Mouse (Mus musculus) forebrain, embryonic 16.5 days (tissue): ENCODE data around the gene Gm21974. TPM values are rescaled to one million over a fixed set of nuclear protein-coding genes. Genes with fewer than 3 reads are reported as not detected.
"Not testable (repeated sequence)": the region's sequence is repeated elsewhere in the genome, so short reads cannot be mapped to it uniquely, and the experiment has no call there.

Source experiments
- ATAC-seq: fragments of 200-750 bp; cut with Nextera tagmentation; 2 replicates; pipeline ENCODE4 v1.8.0; 2017; ENCODE audit warnings: mild to moderate bottlenecking, moderate library complexity
- H3K27ac ChIP-seq: fragments of 300-500 bp; sonication (generic); 2 replicates; pipeline ENCODE4 v1.5.1; 2014; ENCODE audit warnings: low read length, control low read depth
- H3K27me3 ChIP-seq: fragments of 300-500 bp; sonication (generic); replicated peaks from 2 replicates; pipeline ENCODE4 v1.6.1; 2014; ENCODE audit warnings: low read length; ENCODE audit not compliant: control insufficient read depth, insufficient read depth
- H3K36me3 ChIP-seq: fragments of 300-500 bp; sonication (generic); 2 replicates; pipeline ENCODE4 v1.6.1; 2014; ENCODE audit not compliant: control insufficient read depth, insufficient read depth
- H3K4me1 ChIP-seq: fragments of 300-500 bp; sonication (generic); replicated peaks from 2 replicates; pipeline ENCODE4 v1.6.1; 2014; ENCODE audit warnings: low read length; ENCODE audit not compliant: control insufficient read depth, insufficient read depth
- H3K4me2 ChIP-seq: fragments of 300-500 bp; sonication (generic); 2 replicates; pipeline ENCODE4 v1.6.1; 2014; ENCODE audit warnings: mild to moderate bottlenecking, low read length, control low read depth
- H3K4me3 ChIP-seq: fragments of 300-500 bp; sonication (generic); replicated peaks from 2 replicates; pipeline ENCODE4 v1.5.1; 2014; ENCODE audit warnings: mild to moderate bottlenecking, low read length, control low read depth
- H3K9ac ChIP-seq: fragments of 300-500 bp; sonication (generic); replicated peaks from 2 replicates; pipeline ENCODE4 v1.6.1; 2014; ENCODE audit warnings: low read depth, low read length, control low read depth
- H3K9me3 ChIP-seq: fragments of 300-500 bp; sonication (generic); 2 replicates; pipeline ENCODE4 v1.6.1; 2016; ENCODE audit warnings: low read length; ENCODE audit not compliant: control insufficient read depth
- WGBS: fragments of 180-500 bp; shearing (Covaris S2); extraction: QIAGEN DNeasy Blood & Tissue Kit; methylation state at CpG from one replicate; pipeline ENCODE4 v1.1.7; 2014; 5-methylcytosine and 5-hydroxymethylcytosine counted together
- polyA plus RNA-seq: library from polyadenylated mRNA; unstranded; fragments of >200 nt; fragmentation: Nextera tagmentation; extraction: Ambion mirVana; gene quantifications from 2 replicates; pipeline ENCODE4 v1.2.1, GENCODE M21; 2015

The Gm21974 gene
- polyA plus RNA-seq: not detected in 2 replicates

DNA sequence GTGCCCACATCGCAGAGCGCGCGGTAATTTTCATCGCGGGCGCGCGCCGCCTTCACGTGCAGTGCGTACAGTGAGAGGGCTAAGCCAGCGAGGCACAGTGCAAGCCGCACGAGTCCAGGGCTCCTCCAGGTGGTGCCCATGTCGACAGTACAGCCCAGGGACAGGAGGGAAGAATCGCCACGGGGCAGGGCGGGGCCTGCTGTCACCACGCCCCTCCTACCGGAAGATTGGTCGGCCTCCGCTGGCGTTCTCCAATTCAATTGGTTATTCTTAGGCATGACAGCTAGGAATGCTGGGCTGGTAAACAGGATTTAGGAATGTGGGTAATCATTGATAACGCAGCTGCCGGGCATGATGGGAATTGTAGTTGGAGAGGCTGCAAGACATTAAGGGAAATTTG lies at the start of gene Gm21974, which contains the start of gene Vkorc1:
Gene Gm21974 (minus strand): TSS at position 13 of the 400 bp plus-strand sequence.
Gene Vkorc1 (minus strand): TSS at position 176 of the 400 bp plus-strand sequence.
- peak; percentile 99 for ATAC-seq
- Histone ChIP-seq H3K27me3 (peaks cover 2% of the 10 kb centered on the region; the same call in 1 of the 2 replicates), H3K36me3 (peaks cover 3% of the 10 kb centered on the region; the same call in 1 of the 2 replicates), H3K9ac (peak within 1 kb of the TSS; percentile 65), H3K27ac (peak within 1 kb of the TSS; percentile 66), H3K4me3 (peak within 1 kb of the TSS; percentile 76), H3K4me1 (peaks cover 8% of the 10 kb centered on the region), H3K9me3 (no peaks in the 10 kb centered on the region), H3K4me2 (peak within 1 kb of the TSS; percentile 90)
- under 1% methylated on average over 26 of the region's 26 CpGs for WGBS

GRCm38 (mm10) chr7:127944614-127945013 lies 49.4 kb upstream of the Gm21974 start:
- Histone ChIP-seq H3K4me3 (no peak overlapping the region), H3K4me1 (no peaks in the 10 kb centered on the region), H3K9ac (no peak overlapping the region), H3K9me3 (no peaks in the 10 kb centered on the region), H3K27me3 (peaks cover 11% of the 10 kb centered on the region), H3K4me2 (no peak overlapping the region), H3K27ac (no peak overlapping the region), H3K36me3 (no peaks in the 10 kb centered on the region)
- ATAC-seq: no peak
- 12% methylated on average over 23 of the region's 23 CpGs for WGBS

GRCm38 (mm10) chr7:127942097-127942496 lies 46.8 kb upstream of the Gm21974 start:
- not testable (repeated sequence) for H3K27ac ChIP-seq, ATAC-seq, H3K36me3 ChIP-seq, H3K4me2 ChIP-seq, H3K4me1 ChIP-seq, H3K9me3 ChIP-seq, H3K4me3 ChIP-seq, H3K9ac ChIP-seq
- WGBS: 60% methylated on average over 2 of the region's 2 CpGs
- peaks cover 11% of the 10 kb centered on the region for H3K27me3 ChIP-seq

GRCm38 (mm10) chr7:127936216-127936884 lies 41.1 kb upstream of the Gm21974 start:
- Histone ChIP-seq H3K4me1 (peaks cover 14% of the 10 kb centered on the region), H3K9ac (peak overlapping the region; percentile 91), H3K4me3 (peak overlapping the region; percentile 84), H3K27me3 (no peaks in the 10 kb centered on the region), H3K36me3 (no peaks in the 10 kb centered on the region), H3K4me2 (peak overlapping the region; percentile 90), H3K27ac (no peak overlapping the region), H3K9me3 (no peaks in the 10 kb centered on the region)
- WGBS: 57% methylated on average over 18 of the region's 18 CpGs
- ATAC-seq: no peak

GRCm38 (mm10) chr7:127935748-127936159 lies 40.5 kb upstream of the Gm21974 start:
- peak overlapping the region; percentile 65 for H3K27ac ChIP-seq
- peak overlapping the region; percentile 91 for H3K9ac ChIP-seq
- WGBS: under 1% methylated on average over 37 of the region's 38 CpGs
- H3K36me3 ChIP-seq: no peaks in the 10 kb centered on the region
- no peaks in the 10 kb centered on the region for H3K9me3 ChIP-seq
- no peaks in the 10 kb centered on the region for H3K27me3 ChIP-seq
- peak; percentile 57 for ATAC-seq
- H3K4me3 ChIP-seq: peak overlapping the region; percentile 84
- H3K4me2 ChIP-seq: peak overlapping the region; percentile 90
- H3K4me1 ChIP-seq: peaks cover 14% of the 10 kb centered on the region

DNA sequence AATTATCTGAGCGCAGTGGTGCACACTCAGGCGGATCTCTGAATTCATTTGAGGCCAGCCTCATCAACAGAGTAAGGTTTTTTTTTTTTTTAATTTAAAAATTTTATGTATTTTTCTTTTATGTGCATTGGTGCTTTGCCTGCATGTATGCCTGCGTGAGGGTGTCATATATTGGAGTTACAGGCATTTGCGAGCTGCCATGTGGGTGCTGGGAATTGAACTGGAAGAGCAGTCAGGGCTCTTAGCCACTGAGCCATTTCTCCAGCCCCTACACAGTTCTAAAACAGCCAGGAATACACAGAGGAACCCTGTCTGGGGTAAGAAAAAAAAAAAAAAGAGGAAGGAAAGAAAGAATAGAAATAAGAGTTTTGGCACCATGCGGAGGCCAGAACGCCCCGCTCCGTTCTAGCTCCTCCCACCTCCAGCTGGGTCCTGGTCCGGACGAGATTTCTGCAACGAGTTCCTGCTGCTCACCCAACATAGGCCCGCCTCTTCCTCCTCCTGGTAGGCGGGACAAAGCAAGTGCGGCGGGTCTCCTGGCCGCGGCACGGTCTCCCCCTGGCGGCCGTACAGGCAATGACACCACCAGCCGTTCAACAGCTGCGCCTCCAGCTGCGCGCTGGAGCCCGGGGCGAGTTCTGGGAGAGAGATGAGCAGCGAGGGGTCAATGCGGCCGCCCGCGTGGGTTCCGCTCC lies 39.9 kb upstream of the Gm21974 start:
- H3K36me3 ChIP-seq: no peaks in the 10 kb centered on the region
- peaks cover 5% of the 10 kb centered on the region for H3K27me3 ChIP-seq
- no peaks in the 10 kb centered on the region for H3K9me3 ChIP-seq
- H3K4me1 ChIP-seq: peaks cover 14% of the 10 kb centered on the region
- peak; percentile 98 for ATAC-seq
- peak overlapping the region; percentile 84 for H3K4me3 ChIP-seq
- H3K9ac ChIP-seq: peak overlapping the region; percentile 91
- 6% methylated on average over 32 of the region's 32 CpGs for WGBS
- peak overlapping the region; percentile 90 for H3K4me2 ChIP-seq
- peak overlapping the region; percentile 65 for H3K27ac ChIP-seq

GRCm38 (mm10) chr7:127934075-127934474 lies 38.8 kb upstream of the Gm21974 start:
- 90% methylated on average over 5 of the region's 5 CpGs for WGBS
- H3K4me2 ChIP-seq: no peak overlapping the region
- no peak overlapping the region for H3K27ac ChIP-seq
- H3K4me1 ChIP-seq: peaks cover 18% of the 10 kb centered on the region
- no peak overlapping the region for H3K9ac ChIP-seq
- ATAC-seq: no peak
- H3K9me3 ChIP-seq: no peaks in the 10 kb centered on the region
- no peaks in the 10 kb centered on the region for H3K36me3 ChIP-seq
- peaks cover 14% of the 10 kb centered on the region for H3K27me3 ChIP-seq
- no peak overlapping the region for H3K4me3 ChIP-seq

- Histone ChIP-seq H3K9me3 (no peaks in the 10 kb centered on the region), H3K36me3 (no peaks in the 10 kb centered on the region), H3K9ac (no peak overlapping the region), H3K27me3 (peaks cover 23% of the 10 kb centered on the region), H3K4me2 (no peak overlapping the region), H3K4me1 (peaks cover 18% of the 10 kb centered on the region), H3K4me3 (no peak overlapping the region), H3K27ac (no peak overlapping the region)
- ATAC-seq: no peak
- WGBS: 17% methylated on average over 13 of the region's 13 CpGs
These were observed 37.2 kb upstream of the Gm21974 start for GRCm38 (mm10) chr7:127932273-127933031.
